Mouse (Mus musculus): ENCODE measurements around the gene Rft1.

- TF ChIP-seq CTCF (IDR thresholded peaks at IDR 0.05; ENCODE audit: low read depth) (no peak), EP300 (IDR thresholded peaks at IDR 0.05; ENCODE audit: low read depth) (no peak)
Observed at GRCm38 (mm10) chr14:30714799-30715617, 60.8 kb downstream of the Rft1 start, which contains the start of gene Sfmbt1.
